Mouse (Mus musculus) embryonic facial prominence, embryonic 10.5 days (tissue): ENCODE measurements around the gene Ddrgk1. TPM values are rescaled to one million over a fixed set of nuclear protein-coding genes. Genes with fewer than 3 reads are reported as not detected.

ENCODE experiments used
- DNase-seq: peaks from one replicate; pipeline ENCODE4 v3.0.0-alpha.2; 2017; ENCODE audit warnings: low spot score
- H3K27ac ChIP-seq: fragments of 300-500 bp; sonication (generic); replicated peaks from 2 replicates; pipeline ENCODE4 v1.5.1; 2016; ENCODE audit warnings: mild to moderate bottlenecking
- H3K27me3 ChIP-seq: fragments of 300-500 bp; sonication (generic); replicated peaks from 2 replicates; pipeline ENCODE4 v1.6.1; 2016; ENCODE audit warnings: low read depth, mild to moderate bottlenecking; ENCODE audit not compliant: poor library complexity, severe bottlenecking
- H3K36me3 ChIP-seq: fragments of 300-500 bp; sonication (generic); replicated peaks from 2 replicates; pipeline ENCODE4 v1.6.1; 2016; ENCODE audit warnings: mild to moderate bottlenecking, moderate library complexity
- H3K4me1 ChIP-seq: fragments of 300-500 bp; sonication (generic); 2 replicates; pipeline ENCODE4 v1.6.1; 2016
- H3K4me3 ChIP-seq: fragments of 300-500 bp; sonication (generic); 2 replicates; pipeline ENCODE4 v1.5.1; 2016; ENCODE audit warnings: mild to moderate bottlenecking, moderate library complexity
- H3K9me3 ChIP-seq: fragments of 300-500 bp; sonication (generic); 2 replicates; pipeline ENCODE4 v1.6.1; 2016; ENCODE audit warnings: mild to moderate bottlenecking
- WGBS: fragments of 180-500 bp; shearing (Covaris S2); methylation state at CpG from one replicate; pipeline ENCODE4 v1.1.7; 2016; 5-methylcytosine and 5-hydroxymethylcytosine counted together
- polyA plus RNA-seq: library from polyadenylated mRNA; unstranded; fragments of >200 nt; fragmentation: Nextera tagmentation; extraction: Ambion mirVana; gene quantifications from 2 replicates; pipeline ENCODE4 v1.2.1, GENCODE M21; 2016

Ddrgk1 gene
- polyA plus RNA-seq, 1 experiment from 2014 or later = 48.3 TPM

DNA sequence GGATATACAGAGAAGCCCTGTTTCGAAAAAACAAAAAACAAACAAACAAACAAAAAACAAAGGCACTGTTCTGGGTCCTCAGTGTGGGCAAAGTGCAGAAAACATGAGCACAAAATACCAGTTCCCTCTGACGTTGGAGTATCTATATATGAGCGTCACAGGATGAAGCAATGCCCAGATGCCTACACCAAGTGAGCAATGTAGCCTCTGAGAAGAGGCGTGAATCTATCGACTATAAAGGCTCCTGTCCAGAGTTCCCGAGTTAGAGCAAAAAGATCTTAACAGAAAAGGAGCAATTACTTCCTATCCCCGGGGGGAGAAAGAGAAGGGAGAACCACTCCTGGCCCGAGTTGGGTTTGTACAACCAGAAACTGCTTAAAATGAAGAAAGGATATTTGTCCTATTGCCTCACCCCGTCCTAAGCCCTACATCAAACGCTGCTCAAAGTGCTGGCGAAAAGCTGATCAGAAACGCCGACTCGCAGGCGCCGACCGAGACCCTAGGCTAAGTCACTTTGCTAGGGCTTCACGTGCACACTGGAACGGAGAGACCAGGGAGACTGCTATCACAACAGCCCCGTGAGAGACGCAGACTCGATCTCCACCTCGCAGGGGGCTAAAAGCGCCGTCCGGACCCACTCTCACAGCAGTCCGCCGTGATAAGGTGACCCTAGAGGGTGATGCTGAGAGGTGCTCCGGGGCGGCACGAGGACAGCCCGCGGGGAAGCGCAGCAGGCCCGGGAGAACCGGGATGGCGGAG, 35.2 kb downstream of the Ddrgk1 start:
- H3K36me3 ChIP-seq = peaks cover 40% of the 10 kb centered on the region
- no peak for DNase-seq
- H3K4me1 ChIP-seq = peaks cover 32% of the 10 kb centered on the region
- 2% methylated on average over 37 of the region's 37 CpGs for WGBS
- H3K4me3 ChIP-seq = peak overlapping the region; percentile 100
- peak overlapping the region; percentile 92 for H3K27ac ChIP-seq
- H3K9me3 ChIP-seq = no peaks in the 10 kb centered on the region
- H3K27me3 ChIP-seq = peaks cover 13% of the 10 kb centered on the region

GRCm38 (mm10) chr2:130628424-130628823, 36.0 kb downstream of the Ddrgk1 start:
- peaks cover 5% of the 10 kb centered on the region for H3K27me3 ChIP-seq
- H3K4me1 ChIP-seq = peaks cover 23% of the 10 kb centered on the region
- H3K4me3 ChIP-seq = peak overlapping the region; percentile 100
- peaks cover 48% of the 10 kb centered on the region for H3K36me3 ChIP-seq
- H3K9me3 ChIP-seq = no peaks in the 10 kb centered on the region
- no peak overlapping the region for H3K27ac ChIP-seq
- no peak for DNase-seq
- 62% methylated on average over 3 of the region's 3 CpGs for WGBS

- Histone ChIP-seq H3K27ac (no peak overlapping the region), H3K9me3 (no peaks in the 10 kb centered on the region), H3K4me3 (no peak overlapping the region), H3K27me3 (no peaks in the 10 kb centered on the region), H3K36me3 (peaks cover 92% of the 10 kb centered on the region), H3K4me1 (no peaks in the 10 kb centered on the region)
- 93% methylated on average over 7 of the region's 7 CpGs for WGBS
- no peak for DNase-seq
Observed at GRCm38 (mm10) chr2:130618972-130619371, 45.5 kb downstream of the Ddrgk1 start.

GRCm38 (mm10) chr2:130613091-130613490, 51.4 kb downstream of the Ddrgk1 start:
- no peaks in the 10 kb centered on the region for H3K27me3 ChIP-seq
- no peak for DNase-seq
- no peaks in the 10 kb centered on the region for H3K4me1 ChIP-seq
- H3K4me3 ChIP-seq = no peak overlapping the region
- H3K9me3 ChIP-seq = no peaks in the 10 kb centered on the region
- WGBS = 65% methylated on average over 3 of the region's 3 CpGs
- peaks cover 72% of the 10 kb centered on the region for H3K36me3 ChIP-seq
- H3K27ac ChIP-seq = no peak overlapping the region

Other genes starting within 250 kb of the Ddrgk1 start
- gene Vps16, start 240.3 kb downstream of the Ddrgk1 start, polyA plus RNA-seq = 112 and 122 TPM in 2 replicates
- 13.9 and 14.0 TPM in 2 replicates for gene Pced1a, start 240.0 kb downstream of the Ddrgk1 start, polyA plus RNA-seq
- gene Ptpra, start 214.4 kb downstream of the Ddrgk1 start, polyA plus RNA-seq = 81.1 and 82.7 TPM in 2 replicates
- gene Mrps26, start 100.9 kb downstream of the Ddrgk1 start, polyA plus RNA-seq = 83.7 and 86.4 TPM in 2 replicates
- gene Oxt, start 88.5 kb downstream of the Ddrgk1 start, polyA plus RNA-seq = not detected in 2 replicates
- gene Avp, start 82.1 kb downstream of the Ddrgk1 start, polyA plus RNA-seq = not detected in 2 replicates
- gene Fastkd5, start 34.6 kb downstream of the Ddrgk1 start, polyA plus RNA-seq = 23.3 and 25.5 TPM in 2 replicates
- gene Ubox5, start 34.6 kb downstream of the Ddrgk1 start, polyA plus RNA-seq = 21.3 and 21.6 TPM in 2 replicates
- 3.1 and 3.3 TPM in 2 replicates for gene Lzts3, start 21.9 kb downstream of the Ddrgk1 start, polyA plus RNA-seq
- gene Itpa, start 3.0 kb upstream of the Ddrgk1 start, polyA plus RNA-seq = 144 and 150 TPM in 2 replicates
- 0.53 and 0.69 TPM in 2 replicates for gene Slc4a11, start 32.9 kb upstream of the Ddrgk1 start, polyA plus RNA-seq
- 30.3 and 32.2 TPM in 2 replicates for gene 4930402H24Rik, start 241.7 kb upstream of the Ddrgk1 start, polyA plus RNA-seq
- 6.0 and 6.2 TPM in 2 replicates for gene Atrn, start 241.8 kb upstream of the Ddrgk1 start, polyA plus RNA-seq